Mouse (Mus musculus): ENCODE results near the gene Ccdc9b.

Gene Ccdc9b

GRCm38 (mm10) chr2:118706436-118706835 lies 56.0 kb downstream of the Ccdc9b start:
- no peak for DNase-seq

All from lung, postnatal 10 days (tissue).